Mouse (Mus musculus): ENCODE measurements around the gene Ptger1.

Ptger1 gene

GRCm38 (mm10) chr8:83694369-83695160, 28.1 kb downstream of the Ptger1 start:
- Histone ChIP-seq H3K36me3 (ENCODE audit: insufficient read depth, low read length) (peaks cover 30% of the 10 kb centered on the region), H3K4me3 (replicated peaks; ENCODE audit: low read length) (no peak overlapping the region), H3K27me3 (ENCODE audit: insufficient read depth, low read length) (peaks cover 24% of the 10 kb centered on the region), H3K4me1 (replicated peaks; ENCODE audit: low read depth, low read length) (peaks cover 56% of the 10 kb centered on the region), H3K9me3 (ENCODE audit: low read length) (no peaks in the 10 kb centered on the region)
- TF ChIP-seq CTCF (conservative IDR thresholded peaks at IDR 0.05; ENCODE audit: low read length) = no peak
- TF ChIP-seq POU5F1 (IDR thresholded peaks at IDR 0.05; ENCODE audit: borderline replicate concordance, low read length) = no peak
- no peak for TF ChIP-seq NANOG (IDR thresholded peaks at IDR 0.05; ENCODE audit: borderline replicate concordance, low read length)

- peaks cover 24% of the 10 kb centered on the region for H3K27me3 ChIP-seq (ENCODE audit: insufficient read depth, low read length)
- peaks cover 61% of the 10 kb centered on the region for H3K4me1 ChIP-seq (replicated peaks; ENCODE audit: low read depth, low read length)
- no peaks in the 10 kb centered on the region for H3K9me3 ChIP-seq (ENCODE audit: low read length)
- TF ChIP-seq POU5F1 (IDR thresholded peaks at IDR 0.05; ENCODE audit: borderline replicate concordance, low read length) (no peak), CTCF (conservative IDR thresholded peaks at IDR 0.05; ENCODE audit: low read length) (no peak), NANOG (IDR thresholded peaks at IDR 0.05; ENCODE audit: borderline replicate concordance, low read length) (no peak)
- no peak overlapping the region for H3K4me3 ChIP-seq (replicated peaks; ENCODE audit: low read length)
- H3K36me3 ChIP-seq (ENCODE audit: insufficient read depth, low read length) = peaks cover 21% of the 10 kb centered on the region
Measured at GRCm38 (mm10) chr8:83695351-83696106, 29.1 kb downstream of the Ptger1 start.

GRCm38 (mm10) chr8:83697374-83698220, 31.1 kb downstream of the Ptger1 start:
- peaks cover 56% of the 10 kb centered on the region for H3K4me1 ChIP-seq (replicated peaks; ENCODE audit: low read depth, low read length)
- TF ChIP-seq NANOG (IDR thresholded peaks at IDR 0.05; ENCODE audit: borderline replicate concordance, low read length) (no peak), POU5F1 (IDR thresholded peaks at IDR 0.05; ENCODE audit: borderline replicate concordance, low read length) (no peak), CTCF (conservative IDR thresholded peaks at IDR 0.05; ENCODE audit: low read length) (no peak)
- peaks cover under 1% of the 10 kb centered on the region; the same call in 1 of the 2 replicates for H3K36me3 ChIP-seq (ENCODE audit: insufficient read depth, low read length)
- peaks cover 26% of the 10 kb centered on the region for H3K27me3 ChIP-seq (ENCODE audit: insufficient read depth, low read length)
- H3K4me3 ChIP-seq (replicated peaks; ENCODE audit: low read length) = peak overlapping the region; percentile 91
- no peaks in the 10 kb centered on the region for H3K9me3 ChIP-seq (ENCODE audit: low read length)

- TF ChIP-seq POU5F1 (IDR thresholded peaks at IDR 0.05; ENCODE audit: borderline replicate concordance, low read length) (no peak), NANOG (IDR thresholded peaks at IDR 0.05; ENCODE audit: borderline replicate concordance, low read length) (no peak), CTCF (conservative IDR thresholded peaks at IDR 0.05; ENCODE audit: low read length) (no peak)
- no peaks in the 10 kb centered on the region for H3K36me3 ChIP-seq (ENCODE audit: insufficient read depth, low read length)
Measured at GRCm38 (mm10) chr8:83698291-83698660, 31.8 kb downstream of the Ptger1 start.

GRCm38 (mm10) chr8:83698661-83699453, 32.4 kb downstream of the Ptger1 start, which contains the start of gene Pkn1:
Gene Pkn1 (minus strand): TSS chr8:83699179.
- Histone ChIP-seq H3K4me1 (replicated peaks; ENCODE audit: low read depth, low read length) (peaks cover 43% of the 10 kb centered on the region), H3K27me3 (ENCODE audit: insufficient read depth, low read length) (peaks cover 26% of the 10 kb centered on the region), H3K4me3 (replicated peaks; ENCODE audit: low read length) (peak within 1 kb of the TSS; percentile 91), H3K9me3 (ENCODE audit: low read length) (no peaks in the 10 kb centered on the region), H3K36me3 (ENCODE audit: insufficient read depth, low read length) (no peaks in the 10 kb centered on the region)
- TF ChIP-seq NANOG (IDR thresholded peaks at IDR 0.05; ENCODE audit: borderline replicate concordance, low read length) = no peak
- TF ChIP-seq CTCF (conservative IDR thresholded peaks at IDR 0.05; ENCODE audit: low read length) = no peak
- TF ChIP-seq POU5F1 (IDR thresholded peaks at IDR 0.05; ENCODE audit: borderline replicate concordance, low read length) = no peak

More at GRCm38 (mm10) chr8:83698291-83698660, 31.8 kb downstream of the Ptger1 start:
- H3K27me3 ChIP-seq (ENCODE audit: insufficient read depth, low read length) = peaks cover 26% of the 10 kb centered on the region
- H3K4me1 ChIP-seq (replicated peaks; ENCODE audit: low read depth, low read length) = peaks cover 49% of the 10 kb centered on the region
- peak overlapping the region; percentile 91 for H3K4me3 ChIP-seq (replicated peaks; ENCODE audit: low read length)
- no peaks in the 10 kb centered on the region for H3K9me3 ChIP-seq (ENCODE audit: low read length)

- TF ChIP-seq CTCF (conservative IDR thresholded peaks at IDR 0.05; ENCODE audit: low read length) = no peak
- no peak for TF ChIP-seq NANOG (IDR thresholded peaks at IDR 0.05; ENCODE audit: borderline replicate concordance, low read length)
- TF ChIP-seq POU5F1 (IDR thresholded peaks at IDR 0.05; ENCODE audit: borderline replicate concordance, low read length) = no peak
Measured at GRCm38 (mm10) chr8:83699566-83699965, 33.1 kb downstream of the Ptger1 start.

GRCm38 (mm10) chr8:83700423-83701085, 34.1 kb downstream of the Ptger1 start:
- TF ChIP-seq NANOG (IDR thresholded peaks at IDR 0.05; ENCODE audit: borderline replicate concordance, low read length) (no peak), CTCF (conservative IDR thresholded peaks at IDR 0.05; ENCODE audit: low read length) (no peak), POU5F1 (IDR thresholded peaks at IDR 0.05; ENCODE audit: borderline replicate concordance, low read length) (no peak)
- H3K4me1 ChIP-seq (replicated peaks; ENCODE audit: low read depth, low read length) = peaks cover 30% of the 10 kb centered on the region
- H3K27me3 ChIP-seq (ENCODE audit: insufficient read depth, low read length) = peaks cover 26% of the 10 kb centered on the region
- H3K4me3 ChIP-seq (replicated peaks; ENCODE audit: low read length) = no peak overlapping the region
- no peaks in the 10 kb centered on the region for H3K9me3 ChIP-seq (ENCODE audit: low read length)
- no peaks in the 10 kb centered on the region for H3K36me3 ChIP-seq (ENCODE audit: insufficient read depth, low read length)

More at GRCm38 (mm10) chr8:83699566-83699965, 33.1 kb downstream of the Ptger1 start:
- Histone ChIP-seq H3K36me3 (ENCODE audit: insufficient read depth, low read length) (no peaks in the 10 kb centered on the region), H3K4me3 (replicated peaks; ENCODE audit: low read length) (peak overlapping the region; percentile 91), H3K9me3 (ENCODE audit: low read length) (no peaks in the 10 kb centered on the region), H3K27me3 (ENCODE audit: insufficient read depth, low read length) (peaks cover 26% of the 10 kb centered on the region), H3K4me1 (replicated peaks; ENCODE audit: low read depth, low read length) (peaks cover 36% of the 10 kb centered on the region)
